Mouse (Mus musculus): Measurements from ENCODE around the gene S100a14.

S100a14 gene

GRCm38 (mm10) chr3:90526580-90526979, at the start of gene S100a14:
TSS of gene S100a14 (plus strand) at chr3:90526856.
- no peak for DNase-seq

- DNase-seq, result no peak
Measured at GRCm38 (mm10) chr3:90486998-90487397, 39.7 kb upstream of the S100a14 start.

- DNase-seq, result no peak
Measured at GRCm38 (mm10) chr3:90488576-90488975, 38.1 kb upstream of the S100a14 start.

- peak; percentile 97 for DNase-seq
Measured at GRCm38 (mm10) chr3:90490696-90491256, 35.9 kb upstream of the S100a14 start, which contains the start of gene Snapin. TSS of gene Snapin (minus strand) at chr3:90491033.

GRCm38 (mm10) chr3:90491350-90491749, 35.3 kb upstream of the S100a14 start:
- no peak for DNase-seq

GRCm38 (mm10) chr3:90493831-90494540, 32.7 kb upstream of the S100a14 start:
- DNase-seq, result no peak

- DNase-seq, result no peak
Measured at GRCm38 (mm10) chr3:90495850-90496525, 30.7 kb upstream of the S100a14 start.

- DNase-seq, result no peak
Measured at GRCm38 (mm10) chr3:90497597-90497996, 29.1 kb upstream of the S100a14 start.

- DNase-seq, result no peak
Measured at GRCm38 (mm10) chr3:90503444-90503843, 23.2 kb upstream of the S100a14 start.

GRCm38 (mm10) chr3:90505216-90505615, 21.4 kb upstream of the S100a14 start:
- DNase-seq, result no peak

GRCm38 (mm10) chr3:90506362-90506761, 20.3 kb upstream of the S100a14 start:
- DNase-seq, result no peak

- DNase-seq, result no peak
Measured at GRCm38 (mm10) chr3:90508287-90508949, 18.2 kb upstream of the S100a14 start.

GRCm38 (mm10) chr3:90508950-90509746, 17.5 kb upstream of the S100a14 start, which contains the start of gene Chtop:
TSS of gene Chtop (minus strand) at chr3:90509498.
- DNase-seq, result peak; percentile 100

- DNase-seq, result no peak
Measured at GRCm38 (mm10) chr3:90509747-90510123, 16.9 kb upstream of the S100a14 start.

- DNase-seq, result no peak
Measured at GRCm38 (mm10) chr3:90512276-90512675, 14.4 kb upstream of the S100a14 start.

- no peak for DNase-seq
Measured at GRCm38 (mm10) chr3:90512948-90513642, 13.6 kb upstream of the S100a14 start.

- DNase-seq, result peak; percentile 37
Measured at GRCm38 (mm10) chr3:90513796-90514590, 12.7 kb upstream of the S100a14 start, which contains the start of the genes S100a1 and S100a13. TSS of gene S100a1 (minus strand) at chr3:90514392. TSS of gene S100a13 (plus strand) at chr3:90514435.

GRCm38 (mm10) chr3:90514691-90515090, 12.0 kb upstream of the S100a14 start:
- DNase-seq, result peak; percentile 84

GRCm38 (mm10) chr3:90515242-90515641, 11.4 kb upstream of the S100a14 start:
- no peak for DNase-seq

GRCm38 (mm10) chr3:90515789-90516188, 10.9 kb upstream of the S100a14 start:
- DNase-seq, result no peak

GRCm38 (mm10) chr3:90517711-90518110, 8.9 kb upstream of the S100a14 start:
- no peak for DNase-seq

Measured in embryo, embryonic 11 days (tissue).